Mouse (Mus musculus): Measurements from ENCODE around the gene Supt20. TPM values are rescaled to one million over a fixed set of nuclear protein-coding genes. Genes with fewer than 3 reads are reported as not detected.
"Not testable (repeated sequence)": the region's sequence is repeated elsewhere in the genome, so short reads cannot be mapped to it uniquely, and the experiment has no call there.

Supt20 gene
- polyA plus RNA-seq, 1 experiment from 2014 or later = 104 TPM

DNA sequence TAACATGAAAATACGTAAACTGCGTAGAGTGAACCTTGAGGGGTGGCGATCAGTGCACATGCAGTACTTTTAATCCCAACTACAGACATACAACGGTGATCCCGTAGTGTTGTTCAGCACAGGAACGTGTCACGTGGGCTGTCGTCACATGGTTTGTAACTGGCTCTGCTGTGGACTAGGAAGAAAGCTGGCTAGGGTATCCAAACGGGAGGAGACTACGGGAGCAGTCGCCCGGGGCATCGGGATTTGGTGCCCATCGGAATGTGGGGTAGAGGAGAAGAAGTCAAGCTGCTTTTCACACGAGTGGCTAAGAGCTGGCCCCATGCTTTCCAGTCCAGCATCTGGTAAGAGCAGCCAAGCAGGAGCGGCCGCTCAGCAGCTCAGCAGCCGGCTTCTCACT, 71.8 kb downstream of the Supt20 start:
- H3K4me2 ChIP-seq (replicated peaks) = 0 out of 2 replicates have a peak overlapping the region, but pooled peaks have one; percentile 20
- H3K9ac ChIP-seq = no peak overlapping the region
- no peaks in the 10 kb centered on the region for H3K9me3 ChIP-seq
- no peak; the same call in 1 of the 2 replicates for ATAC-seq (ENCODE audit: low FRiP score, low read depth)
- H3K4me1 ChIP-seq = no peaks in the 10 kb centered on the region
- no peaks in the 10 kb centered on the region for H3K36me3 ChIP-seq
- H3K4me3 ChIP-seq = no peak overlapping the region
- H3K27me3 ChIP-seq (replicated peaks) = no peaks in the 10 kb centered on the region
- H3K27ac ChIP-seq = no peak overlapping the region
- WGBS = 74% methylated on average over 18 of the region's 18 CpGs

- 95% methylated on average over 6 of the region's 6 CpGs for WGBS
- H3K4me2 ChIP-seq (replicated peaks); H3K9ac ChIP-seq; H3K4me1 ChIP-seq; H3K4me3 ChIP-seq; H3K9me3 ChIP-seq; H3K27me3 ChIP-seq (replicated peaks); ATAC-seq (ENCODE audit: low FRiP score, low read depth); H3K27ac ChIP-seq; H3K36me3 ChIP-seq: not testable (repeated sequence)
Observed at GRCm38 (mm10) chr3:54765521-54765920, 72.9 kb downstream of the Supt20 start.

DNA sequence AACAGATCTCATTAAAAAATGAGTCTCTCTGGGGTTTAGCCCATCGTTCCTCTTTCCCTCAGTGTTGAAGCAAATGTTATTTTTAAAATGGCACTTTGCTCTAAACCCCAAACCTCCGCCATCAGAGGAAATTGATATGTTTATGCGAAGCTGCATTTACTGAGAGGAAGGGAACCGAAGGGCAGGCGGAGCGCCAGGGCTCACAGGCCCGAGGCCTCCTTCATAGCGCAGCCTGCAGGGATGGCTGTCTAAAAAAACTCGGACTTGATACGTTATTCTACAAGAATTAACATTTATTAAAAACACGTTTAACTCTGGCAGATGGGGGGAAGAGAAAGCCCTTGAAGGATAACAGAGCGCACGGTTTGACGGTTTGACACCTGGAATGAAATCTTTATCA, 73.4 kb downstream of the Supt20 start:
- H3K9me3 ChIP-seq = no peaks in the 10 kb centered on the region
- no peak for ATAC-seq (ENCODE audit: low FRiP score, low read depth)
- no peak overlapping the region for H3K4me3 ChIP-seq
- no peak overlapping the region for H3K9ac ChIP-seq
- H3K27me3 ChIP-seq (replicated peaks) = no peaks in the 10 kb centered on the region
- no peaks in the 10 kb centered on the region for H3K4me1 ChIP-seq
- WGBS = 84% methylated on average over 14 of the region's 14 CpGs
- H3K4me2 ChIP-seq (replicated peaks) = no peak overlapping the region
- no peaks in the 10 kb centered on the region for H3K36me3 ChIP-seq
- H3K27ac ChIP-seq = no peak overlapping the region

- Histone ChIP-seq H3K27me3 (replicated peaks) (no peaks in the 10 kb centered on the region), H3K9ac (no peak overlapping the region), H3K9me3 (no peaks in the 10 kb centered on the region), H3K27ac (no peak overlapping the region), H3K4me2 (replicated peaks) (no peak overlapping the region), H3K36me3 (no peaks in the 10 kb centered on the region), H3K4me3 (no peak overlapping the region), H3K4me1 (no peaks in the 10 kb centered on the region)
- WGBS = 88% methylated on average over 5 of the region's 5 CpGs
- ATAC-seq (ENCODE audit: low FRiP score, low read depth) = no peak
Observed at GRCm38 (mm10) chr3:54766811-54767210, 74.2 kb downstream of the Supt20 start.

DNA sequence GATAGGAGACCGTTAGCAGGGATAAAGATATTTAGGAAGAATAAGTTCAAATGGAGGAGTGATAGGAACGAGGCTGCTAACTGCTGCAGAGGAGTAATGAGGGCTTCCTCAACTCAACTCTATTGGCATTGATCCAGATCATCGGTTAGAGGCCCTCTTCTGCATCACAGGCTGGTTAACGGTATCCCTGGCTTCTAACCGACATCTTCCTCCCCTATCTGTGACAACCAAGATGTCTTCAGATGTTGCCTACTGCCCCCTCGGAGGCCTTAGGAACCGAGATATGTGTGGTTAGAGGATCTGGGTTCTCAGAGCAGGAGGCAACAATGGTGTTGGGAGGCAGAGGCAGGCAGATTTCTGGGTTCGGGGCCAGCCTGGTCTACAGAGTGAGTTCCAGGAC, 76.0 kb downstream of the Supt20 start:
- Histone ChIP-seq H3K4me3 (no peak overlapping the region), H3K27me3 (replicated peaks) (no peaks in the 10 kb centered on the region), H3K4me2 (replicated peaks) (no peak overlapping the region), H3K9me3 (no peaks in the 10 kb centered on the region), H3K4me1 (no peaks in the 10 kb centered on the region), H3K36me3 (no peaks in the 10 kb centered on the region), H3K27ac (no peak overlapping the region), H3K9ac (no peak overlapping the region)
- no peak for ATAC-seq (ENCODE audit: low FRiP score, low read depth)
- 96% methylated on average over 8 of the region's 8 CpGs for WGBS

DNA sequence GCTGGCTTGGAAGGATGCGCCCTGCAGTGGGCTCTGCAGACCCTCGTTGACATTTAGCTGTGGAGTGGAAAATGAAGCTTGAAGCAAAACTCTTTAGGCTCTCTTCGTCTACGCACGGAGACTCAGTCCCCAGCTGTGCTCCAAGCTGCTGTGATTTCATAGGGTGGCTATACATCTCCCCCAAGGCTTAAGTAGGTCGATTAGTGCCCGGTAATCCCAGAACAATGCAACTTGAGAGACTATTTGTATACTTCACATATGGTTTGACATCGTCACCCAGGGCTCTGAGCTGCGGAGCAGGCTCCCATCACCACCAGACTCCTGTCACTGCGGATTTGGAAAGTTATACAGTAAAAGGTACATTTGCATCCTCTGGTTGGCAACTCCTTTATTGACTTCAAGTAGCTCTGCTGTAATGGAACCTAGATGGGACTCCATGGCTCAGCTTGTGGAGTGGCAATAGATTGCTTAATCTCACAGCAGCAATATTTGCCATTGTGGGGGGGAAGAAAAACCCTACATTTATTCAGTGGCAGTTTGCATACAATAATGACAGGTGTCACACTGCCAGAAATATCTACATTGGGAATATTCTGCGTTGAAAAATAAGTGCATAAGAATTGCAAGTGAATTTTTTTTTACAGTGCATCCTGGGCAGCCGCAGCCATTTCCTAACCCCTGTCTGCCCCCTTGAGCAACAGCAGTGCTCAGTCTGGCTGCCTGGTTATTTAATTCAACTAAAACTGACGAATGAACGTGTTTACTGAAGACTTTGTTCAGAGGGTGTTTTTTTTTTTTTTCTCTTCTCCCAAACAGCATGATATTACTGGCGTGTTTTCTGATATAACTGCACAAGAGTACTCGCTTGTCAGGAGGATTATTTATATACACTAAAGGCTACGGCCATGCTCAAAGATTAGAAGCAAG, 77.0 kb downstream of the Supt20 start:
- Histone ChIP-seq H3K9ac (no peak overlapping the region), H3K36me3 (no peaks in the 10 kb centered on the region), H3K4me3 (no peak overlapping the region), H3K4me1 (no peaks in the 10 kb centered on the region), H3K27me3 (replicated peaks) (no peaks in the 10 kb centered on the region), H3K27ac (no peak overlapping the region), H3K4me2 (replicated peaks) (no peak overlapping the region), H3K9me3 (no peaks in the 10 kb centered on the region)
- 83% methylated on average over 17 of the region's 17 CpGs for WGBS
- ATAC-seq (ENCODE audit: low FRiP score, low read depth) = no peak

DNA sequence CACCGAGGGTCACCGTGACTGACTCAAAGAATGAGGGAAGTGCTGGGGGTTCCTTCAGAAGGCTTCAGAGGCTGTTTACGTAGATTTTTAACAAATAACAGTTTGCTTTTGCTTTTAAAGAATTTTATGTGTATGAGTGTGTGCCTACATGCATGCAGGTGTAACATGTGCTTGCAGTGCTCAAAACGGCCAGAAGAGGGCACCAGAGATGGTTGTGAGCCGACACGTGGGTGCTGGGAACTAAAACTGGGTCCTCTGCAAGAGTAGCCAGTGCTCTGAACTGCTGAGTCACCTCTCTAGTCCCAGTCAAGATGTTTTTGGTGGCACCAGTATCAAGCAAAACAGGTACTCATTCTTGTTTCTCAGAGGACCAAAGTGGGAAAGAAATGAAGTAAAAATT, 81.0 kb downstream of the Supt20 start:
- H3K9me3 ChIP-seq = no peaks in the 10 kb centered on the region
- H3K36me3 ChIP-seq = no peaks in the 10 kb centered on the region
- H3K9ac ChIP-seq = no peak overlapping the region
- H3K27ac ChIP-seq = no peak overlapping the region
- H3K27me3 ChIP-seq (replicated peaks) = no peaks in the 10 kb centered on the region
- no peak overlapping the region for H3K4me2 ChIP-seq (replicated peaks)
- WGBS = 85% methylated on average over 6 of the region's 6 CpGs
- no peak overlapping the region for H3K4me3 ChIP-seq
- no peak for ATAC-seq (ENCODE audit: low FRiP score, low read depth)
- H3K4me1 ChIP-seq = no peaks in the 10 kb centered on the region

DNA sequence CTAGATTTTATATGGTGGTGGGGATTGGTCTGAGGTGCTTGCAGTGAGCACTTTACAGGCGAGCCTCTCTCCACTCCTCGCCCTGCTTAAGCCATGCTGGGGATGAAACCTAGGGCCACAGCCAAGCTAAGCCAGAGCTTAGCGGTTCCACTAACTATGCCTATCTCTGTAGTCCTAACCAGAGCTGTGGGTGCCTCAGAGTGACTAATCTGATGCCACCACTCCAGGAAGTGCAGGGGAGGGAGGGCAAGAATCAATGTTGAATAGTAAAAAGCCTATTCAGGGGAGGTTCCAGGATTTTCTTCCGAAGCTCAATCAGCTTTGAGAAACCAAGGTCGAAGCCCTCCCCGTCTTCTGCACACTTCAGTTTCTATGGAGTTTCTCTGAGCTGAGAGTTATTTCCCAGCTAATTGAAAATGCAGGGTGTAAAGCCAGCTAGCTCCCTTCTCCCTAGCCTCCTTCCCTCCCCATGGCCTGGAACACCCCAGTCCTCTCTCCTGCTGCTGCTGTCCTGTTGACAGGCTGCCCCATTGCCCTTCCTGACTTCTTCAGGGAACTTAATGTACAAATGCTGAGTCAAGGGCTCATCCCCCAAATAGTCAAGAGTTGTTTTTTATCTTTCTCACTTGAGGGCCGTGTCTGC, 83.5 kb downstream of the Supt20 start:
- H3K36me3 ChIP-seq = no peaks in the 10 kb centered on the region
- H3K4me3 ChIP-seq = no peak overlapping the region
- no peak overlapping the region for H3K9ac ChIP-seq
- no peak for ATAC-seq (ENCODE audit: low FRiP score, low read depth)
- H3K27ac ChIP-seq = no peak overlapping the region
- H3K4me2 ChIP-seq (replicated peaks) = no peak overlapping the region
- no peaks in the 10 kb centered on the region for H3K4me1 ChIP-seq
- 76% methylated on average over 7 of the region's 7 CpGs for WGBS
- H3K9me3 ChIP-seq = no peaks in the 10 kb centered on the region
- H3K27me3 ChIP-seq (replicated peaks) = no peaks in the 10 kb centered on the region

Other genes starting within 250 kb of the Supt20 start
- gene Gm21958, start 21.5 kb downstream of the Supt20 start, polyA plus RNA-seq (2016; fragmentation: Nextera tagmentation; extraction: Ambion mirVana) = 1.1 TPM in 1 of 2 replicates, not detected in the other
- gene Exosc8, start 42.6 kb downstream of the Supt20 start, polyA plus RNA-seq (2016; fragmentation: Nextera tagmentation; extraction: Ambion mirVana) = 96.2 and 98.1 TPM in 2 replicates
- 44.2 and 45.5 TPM in 2 replicates for gene Alg5, start 42.7 kb downstream of the Supt20 start, polyA plus RNA-seq (2016; fragmentation: Nextera tagmentation; extraction: Ambion mirVana)
- 0.44 and 0.45 TPM in 2 replicates for gene Smad9, start 62.8 kb downstream of the Supt20 start, polyA plus RNA-seq (2016; fragmentation: Nextera tagmentation; extraction: Ambion mirVana)
- 59.7 and 67.0 TPM in 2 replicates for gene Rfxap, start 115.0 kb downstream of the Supt20 start, polyA plus RNA-seq (2016; fragmentation: Nextera tagmentation; extraction: Ambion mirVana)
- gene Sertm1, start 223.1 kb downstream of the Supt20 start, polyA plus RNA-seq (2016; fragmentation: Nextera tagmentation; extraction: Ambion mirVana) = 0.17 and 0.28 TPM in 2 replicates

All from neural tube, embryonic 12.5 days (tissue).